Mouse (Mus musculus) stomach, embryonic 15.5 days (tissue): ENCODE results near the gene Bach2. TPM values are rescaled to one million over a fixed set of nuclear protein-coding genes. Genes with fewer than 3 reads are reported as not detected.

Experiments used
- ATAC-seq: fragments of 200-750 bp; cut with Nextera tagmentation; 2 replicates; pipeline ENCODE4 v1.8.0; 2017; ENCODE audit warnings: low read depth, moderate number of reproducible peaks, moderate TSS enrichment; ENCODE audit not compliant: insufficient read depth, low FRiP score
- H3K27ac ChIP-seq: fragments of 300-500 bp; sonication (generic); 2 replicates; pipeline ENCODE4 v1.5.1; 2015; ENCODE audit warnings: mild to moderate bottlenecking, inconsistent platforms
- H3K27me3 ChIP-seq: fragments of 300-500 bp; sonication (generic); replicated peaks from 2 replicates; pipeline ENCODE4 v1.6.1; 2015; ENCODE audit warnings: inconsistent platforms
- H3K36me3 ChIP-seq: fragments of 300-500 bp; sonication (generic); 2 replicates; pipeline ENCODE4 v1.6.1; 2015; ENCODE audit warnings: inconsistent platforms
- H3K4me1 ChIP-seq: fragments of 300-500 bp; sonication (generic); 2 replicates; pipeline ENCODE4 v1.6.1; 2015; ENCODE audit warnings: inconsistent platforms
- H3K4me2 ChIP-seq: fragments of 300-500 bp; sonication (generic); 2 replicates; pipeline ENCODE4 v1.6.1; 2015; ENCODE audit warnings: mild to moderate bottlenecking, inconsistent platforms
- H3K4me3 ChIP-seq: fragments of 300-500 bp; sonication (generic); replicated peaks from 2 replicates; pipeline ENCODE4 v1.5.1; 2015; ENCODE audit warnings: inconsistent platforms
- H3K9ac ChIP-seq: fragments of 300-500 bp; sonication (generic); 2 replicates; pipeline ENCODE4 v1.6.1; 2015; ENCODE audit warnings: inconsistent platforms
- H3K9me3 ChIP-seq: fragments of 300-500 bp; sonication (generic); 2 replicates; pipeline ENCODE4 v1.6.1; 2016; ENCODE audit warnings: inconsistent platforms
- WGBS: fragments of 180-500 bp; shearing (Covaris S2); methylation state at CpG from one replicate; pipeline ENCODE4 v1.1.7; 2015; 5-methylcytosine and 5-hydroxymethylcytosine counted together
- polyA plus RNA-seq: library from polyadenylated mRNA; unstranded; fragments of >200 nt; fragmentation: Nextera tagmentation; extraction: Ambion mirVana; gene quantifications from 2 replicates; pipeline ENCODE4 v1.2.1, GENCODE M21; 2015

Bach2 gene
- polyA plus RNA-seq, 1 experiment from 2014 or later = 5.2 TPM

- peak overlapping the region; percentile 12; the same call in 1 of the 2 replicates for H3K27ac ChIP-seq
- H3K4me3 ChIP-seq = no peak overlapping the region
- H3K9me3 ChIP-seq = no peaks in the 10 kb centered on the region
- 62% methylated on average over 2 of the region's 2 CpGs for WGBS
- H3K36me3 ChIP-seq = no peaks in the 10 kb centered on the region
- ATAC-seq = peak; percentile 41; the same call in 1 of the 2 replicates
- H3K4me2 ChIP-seq = no peak overlapping the region
- no peak overlapping the region for H3K9ac ChIP-seq
- H3K4me1 ChIP-seq = peaks cover 21% of the 10 kb centered on the region; the same call in 1 of the 2 replicates
- no peaks in the 10 kb centered on the region for H3K27me3 ChIP-seq
Observed at GRCm38 (mm10) chr4:32522013-32522412, 283.4 kb downstream of the Bach2 start.

- Histone ChIP-seq H3K36me3 (no peaks in the 10 kb centered on the region), H3K9ac (no peak overlapping the region), H3K4me3 (no peak overlapping the region), H3K27ac (peak overlapping the region; percentile 65), H3K27me3 (no peaks in the 10 kb centered on the region), H3K9me3 (no peaks in the 10 kb centered on the region), H3K4me1 (peaks cover 21% of the 10 kb centered on the region; the same call in 1 of the 2 replicates), H3K4me2 (no peak overlapping the region)
- WGBS = 17% methylated on average over 2 of the region's 2 CpGs
- no peak for ATAC-seq
Observed at GRCm38 (mm10) chr4:32524282-32524681, 285.7 kb downstream of the Bach2 start.

GRCm38 (mm10) chr4:32525000-32525399 lies 286.4 kb downstream of the Bach2 start:
- H3K36me3 ChIP-seq = no peaks in the 10 kb centered on the region
- 67% methylated on average over 5 of the region's 5 CpGs for WGBS

GRCm38 (mm10) chr4:32526228-32526836 lies 287.7 kb downstream of the Bach2 start:
- 69% methylated on average over 9 of the region's 9 CpGs for WGBS
- Histone ChIP-seq H3K36me3 (no peaks in the 10 kb centered on the region), H3K9ac (no peak overlapping the region), H3K9me3 (no peaks in the 10 kb centered on the region), H3K4me2 (no peak overlapping the region), H3K4me1 (peaks cover 9% of the 10 kb centered on the region; the same call in 1 of the 2 replicates), H3K27ac (no peak overlapping the region), H3K4me3 (no peak overlapping the region), H3K27me3 (no peaks in the 10 kb centered on the region)
- ATAC-seq = no peak

More at GRCm38 (mm10) chr4:32525000-32525399, 286.4 kb downstream of the Bach2 start:
- ATAC-seq = no peak
- no peaks in the 10 kb centered on the region for H3K9me3 ChIP-seq
- no peak overlapping the region for H3K9ac ChIP-seq
- H3K4me1 ChIP-seq = peaks cover 21% of the 10 kb centered on the region; the same call in 1 of the 2 replicates
- H3K4me3 ChIP-seq = no peak overlapping the region
- H3K27ac ChIP-seq = no peak overlapping the region
- H3K4me2 ChIP-seq = no peak overlapping the region
- no peaks in the 10 kb centered on the region for H3K27me3 ChIP-seq

GRCm38 (mm10) chr4:32529443-32529995 lies 290.9 kb downstream of the Bach2 start:
- H3K36me3 ChIP-seq = no peaks in the 10 kb centered on the region
- H3K27ac ChIP-seq = no peak overlapping the region
- H3K4me2 ChIP-seq = no peak overlapping the region
- H3K9me3 ChIP-seq = no peaks in the 10 kb centered on the region
- no peak overlapping the region for H3K4me3 ChIP-seq
- H3K27me3 ChIP-seq = no peaks in the 10 kb centered on the region
- 87% methylated on average over 17 of the region's 17 CpGs for WGBS
- H3K9ac ChIP-seq = no peak overlapping the region
- no peak for ATAC-seq
- H3K4me1 ChIP-seq = peaks cover 6% of the 10 kb centered on the region; the same call in 1 of the 2 replicates

- ATAC-seq = no peak
- H3K4me1 ChIP-seq = peaks cover 3% of the 10 kb centered on the region; the same call in 1 of the 2 replicates
- H3K27ac ChIP-seq = no peak overlapping the region
- no peaks in the 10 kb centered on the region for H3K9me3 ChIP-seq
- no peaks in the 10 kb centered on the region for H3K27me3 ChIP-seq
- H3K4me2 ChIP-seq = peak overlapping the region; percentile 42; the same call in 1 of the 2 replicates
- WGBS = 62% methylated on average over 9 of the region's 9 CpGs
- H3K9ac ChIP-seq = no peak overlapping the region
- H3K4me3 ChIP-seq = no peak overlapping the region
- no peaks in the 10 kb centered on the region for H3K36me3 ChIP-seq
Observed at GRCm38 (mm10) chr4:32530421-32530920, 291.9 kb downstream of the Bach2 start.

- WGBS = 15% methylated on average over 28 of the region's 28 CpGs
- no peaks in the 10 kb centered on the region for H3K9me3 ChIP-seq
- peak; percentile 57; the same call in 1 of the 2 replicates for ATAC-seq
- no peak overlapping the region for H3K9ac ChIP-seq
- H3K27me3 ChIP-seq = no peaks in the 10 kb centered on the region
- peak overlapping the region; percentile 45 for H3K27ac ChIP-seq
- peak overlapping the region; percentile 42 for H3K4me2 ChIP-seq
- no peak overlapping the region; the same call in 1 of the 2 replicates for H3K4me3 ChIP-seq
- H3K36me3 ChIP-seq = no peaks in the 10 kb centered on the region
- peaks cover 3% of the 10 kb centered on the region; the same call in 1 of the 2 replicates for H3K4me1 ChIP-seq
Observed at GRCm38 (mm10) chr4:32530921-32531846, 292.6 kb downstream of the Bach2 start.

- peak overlapping the region; percentile 45; the same call in 1 of the 2 replicates for H3K27ac ChIP-seq
- no peaks in the 10 kb centered on the region for H3K9me3 ChIP-seq
- H3K36me3 ChIP-seq = no peaks in the 10 kb centered on the region
- H3K27me3 ChIP-seq = no peaks in the 10 kb centered on the region
- H3K4me1 ChIP-seq = peaks cover 7% of the 10 kb centered on the region; the same call in 1 of the 2 replicates
- peak overlapping the region; percentile 42; the same call in 1 of the 2 replicates for H3K4me2 ChIP-seq
- no peak overlapping the region for H3K4me3 ChIP-seq
- WGBS = 48% methylated on average over 8 of the region's 8 CpGs
- no peak overlapping the region for H3K9ac ChIP-seq
- no peak for ATAC-seq
Observed at GRCm38 (mm10) chr4:32532079-32532478, 293.5 kb downstream of the Bach2 start.

GRCm38 (mm10) chr4:32533735-32534134 lies 295.1 kb downstream of the Bach2 start:
- no peaks in the 10 kb centered on the region for H3K9me3 ChIP-seq
- no peak overlapping the region for H3K4me2 ChIP-seq
- H3K4me1 ChIP-seq = peaks cover 9% of the 10 kb centered on the region; the same call in 1 of the 2 replicates
- no peak for ATAC-seq
- H3K36me3 ChIP-seq = no peaks in the 10 kb centered on the region
- no peak overlapping the region for H3K27ac ChIP-seq
- H3K4me3 ChIP-seq = no peak overlapping the region
- H3K9ac ChIP-seq = no peak overlapping the region
- WGBS = 54% methylated on average over 7 of the region's 7 CpGs
- no peaks in the 10 kb centered on the region for H3K27me3 ChIP-seq

GRCm38 (mm10) chr4:32535626-32536025 lies 297.0 kb downstream of the Bach2 start:
- Histone ChIP-seq H3K9ac (no peak overlapping the region), H3K36me3 (no peaks in the 10 kb centered on the region), H3K27ac (no peak overlapping the region), H3K4me3 (no peak overlapping the region), H3K4me1 (0 out of 2 replicates have a peak, but pooled peaks cover 9% of the 10 kb centered on the region), H3K27me3 (no peaks in the 10 kb centered on the region), H3K9me3 (no peaks in the 10 kb centered on the region), H3K4me2 (no peak overlapping the region)
- 79% methylated on average over 7 of the region's 7 CpGs for WGBS
- no peak for ATAC-seq

- no peak for ATAC-seq
Observed at GRCm38 (mm10) chr4:32536870-32537508, 298.4 kb downstream of the Bach2 start.

More at GRCm38 (mm10) chr4:32536870-32537508, 298.4 kb downstream of the Bach2 start:
- no peaks in the 10 kb centered on the region for H3K27me3 ChIP-seq
- H3K27ac ChIP-seq = no peak overlapping the region
- no peak overlapping the region for H3K9ac ChIP-seq
- WGBS = 64% methylated on average over 8 of the region's 8 CpGs
- no peaks in the 10 kb centered on the region for H3K36me3 ChIP-seq
- no peak overlapping the region for H3K4me3 ChIP-seq
- no peak overlapping the region for H3K4me2 ChIP-seq
- H3K9me3 ChIP-seq = no peaks in the 10 kb centered on the region
- H3K4me1 ChIP-seq = 0 out of 2 replicates have a peak, but pooled peaks cover 8% of the 10 kb centered on the region
